Mouse (Mus musculus) ES-Bruce4 (cell line): ENCODE data around the gene Mif. TPM values are rescaled to one million over a fixed set of nuclear protein-coding genes. Genes with fewer than 3 reads are reported as not detected.

Source experiments
- H3K27ac ChIP-seq: 2 replicates; pipeline ENCODE4 v1.5.1; 2012; ENCODE audit warnings: low read length, inconsistent platforms; ENCODE audit not compliant: insufficient read depth
- H3K27me3 ChIP-seq: 2 replicates; pipeline ENCODE4 v1.6.1; 2012; ENCODE audit warnings: mild to moderate bottlenecking, low read length, inconsistent platforms; ENCODE audit not compliant: control insufficient read depth, poor library complexity, insufficient read depth, severe bottlenecking
- H3K36me3 ChIP-seq: 2 replicates; pipeline ENCODE4 v1.6.1; 2012; ENCODE audit warnings: inconsistent platforms, mild to moderate bottlenecking, low read length, moderate library complexity; ENCODE audit not compliant: control insufficient read depth, poor library complexity, insufficient read depth, severe bottlenecking
- H3K4me1 ChIP-seq: one replicate; pipeline ENCODE4 v1.8.1; 2011; ENCODE audit warnings: low read length; ENCODE audit not compliant: control insufficient read depth, insufficient read depth
- H3K4me3 ChIP-seq: 2 replicates; pipeline ENCODE4 v1.5.1; 2011; ENCODE audit warnings: low read depth, mild to moderate bottlenecking, low read length
- H3K9ac ChIP-seq: 2 replicates; pipeline ENCODE4 v1.6.1; 2012; ENCODE audit warnings: low read depth, mild to moderate bottlenecking, inconsistent platforms; ENCODE audit not compliant: poor library complexity, severe bottlenecking
- H3K9me3 ChIP-seq: replicated peaks from 2 replicates; pipeline ENCODE4 v1.6.1; 2012; ENCODE audit warnings: mild to moderate bottlenecking, low read length, inconsistent platforms; ENCODE audit not compliant: control insufficient read depth, poor library complexity, insufficient read depth, severe bottlenecking
- CTCF ChIP-seq: IDR thresholded peaks from one replicate; pipeline ENCODE4 v1.8.1; 2011; ENCODE audit warnings: low read depth, low read length
- EP300 ChIP-seq: IDR thresholded peaks from 2 replicates; pipeline ENCODE4 v1.6.1; 2011; ENCODE audit warnings: low read depth, low read length; ENCODE audit not compliant: insufficient read depth
- POLR2A ChIP-seq: IDR thresholded peaks from one replicate; pipeline ENCODE4 v1.8.1; 2011; ENCODE audit warnings: low read length; ENCODE audit not compliant: insufficient read depth
- polyA plus RNA-seq: library from polyadenylated mRNA; stranded (reverse); fragments of >200 nt; gene quantifications from 2 replicates; pipeline ENCODE4 v1.2.4, GENCODE M21; 2011; ENCODE audit warnings: low read depth; ENCODE audit not compliant: missing spikeins, insufficient read depth, insufficient read length

Mif gene
- polyA plus RNA-seq, 1 experiment = 1,651 TPM

DNA sequence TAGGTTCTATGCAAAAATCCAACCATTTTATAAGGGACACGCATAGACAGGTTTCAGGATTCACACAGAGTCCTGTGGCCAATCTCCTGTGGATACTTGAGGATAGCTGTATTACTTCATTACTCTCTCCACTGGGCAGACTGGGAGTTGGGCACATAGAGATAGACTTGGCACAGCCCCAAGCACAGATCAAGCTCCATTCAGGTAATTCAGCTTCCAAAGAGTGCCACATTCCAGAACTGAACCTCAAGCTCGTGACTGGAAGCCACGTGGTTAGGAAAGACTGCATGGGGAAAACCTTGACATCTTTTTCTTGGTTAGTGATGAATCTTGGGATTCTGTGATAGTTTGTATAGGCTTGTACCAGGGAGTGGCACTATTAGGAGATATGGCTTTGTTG, 18.8 kb upstream of the Mif start:
- Histone ChIP-seq H3K4me3 (no peak overlapping the region), H3K9me3 (no peaks in the 10 kb centered on the region)
- TF ChIP-seq POLR2A (no peak), CTCF (no peak), EP300 (no peak)

DNA sequence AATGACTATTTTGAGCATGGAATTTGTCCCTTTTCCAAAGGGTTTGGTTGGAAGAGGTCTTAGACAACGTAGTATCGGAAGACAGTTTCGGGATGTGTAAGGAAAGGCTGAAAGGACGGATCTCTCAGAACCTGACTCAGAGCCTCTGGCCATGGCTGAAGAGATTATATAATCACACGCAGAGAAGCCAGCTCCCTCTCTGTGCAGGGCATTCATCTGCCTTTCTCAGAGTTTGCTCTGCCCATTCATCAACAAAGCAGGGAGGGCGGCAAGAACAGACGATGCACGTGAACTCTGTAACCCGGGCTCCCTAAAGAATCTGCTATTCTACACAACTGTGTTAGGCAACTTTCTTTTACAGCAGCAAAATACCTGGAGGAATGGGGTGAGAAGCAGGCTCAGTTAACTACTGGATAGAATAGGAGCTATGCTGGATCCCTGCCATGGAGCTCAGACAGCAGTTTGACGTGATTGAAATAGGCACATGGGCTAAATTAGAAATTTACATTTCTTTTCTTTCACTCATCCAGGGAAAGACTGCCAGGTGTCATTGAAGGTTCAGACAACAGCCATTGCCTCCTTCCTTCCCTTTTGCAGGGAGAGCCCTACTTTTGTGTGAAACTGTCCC, 13.6 kb upstream of the Mif start:
- H3K4me1 ChIP-seq = peaks cover 3% of the 10 kb centered on the region
- H3K9ac ChIP-seq = peak overlapping the region; percentile 5
- no peaks in the 10 kb centered on the region for H3K9me3 ChIP-seq
- no peak for TF ChIP-seq EP300
- TF ChIP-seq CTCF = no peak
- TF ChIP-seq POLR2A = no peak
- H3K27ac ChIP-seq = peak overlapping the region; percentile 96
- H3K4me3 ChIP-seq = peak overlapping the region; percentile 17; the same call in 1 of the 2 replicates
- no peaks in the 10 kb centered on the region for H3K27me3 ChIP-seq
- no peaks in the 10 kb centered on the region for H3K36me3 ChIP-seq

More for the DNA sequence above, 18.8 kb upstream of the Mif start:
- H3K27ac ChIP-seq = no peak overlapping the region
- no peaks in the 10 kb centered on the region for H3K36me3 ChIP-seq
- peaks cover 5% of the 10 kb centered on the region for H3K4me1 ChIP-seq
- H3K9ac ChIP-seq = no peak overlapping the region
- H3K27me3 ChIP-seq = no peaks in the 10 kb centered on the region

DNA sequence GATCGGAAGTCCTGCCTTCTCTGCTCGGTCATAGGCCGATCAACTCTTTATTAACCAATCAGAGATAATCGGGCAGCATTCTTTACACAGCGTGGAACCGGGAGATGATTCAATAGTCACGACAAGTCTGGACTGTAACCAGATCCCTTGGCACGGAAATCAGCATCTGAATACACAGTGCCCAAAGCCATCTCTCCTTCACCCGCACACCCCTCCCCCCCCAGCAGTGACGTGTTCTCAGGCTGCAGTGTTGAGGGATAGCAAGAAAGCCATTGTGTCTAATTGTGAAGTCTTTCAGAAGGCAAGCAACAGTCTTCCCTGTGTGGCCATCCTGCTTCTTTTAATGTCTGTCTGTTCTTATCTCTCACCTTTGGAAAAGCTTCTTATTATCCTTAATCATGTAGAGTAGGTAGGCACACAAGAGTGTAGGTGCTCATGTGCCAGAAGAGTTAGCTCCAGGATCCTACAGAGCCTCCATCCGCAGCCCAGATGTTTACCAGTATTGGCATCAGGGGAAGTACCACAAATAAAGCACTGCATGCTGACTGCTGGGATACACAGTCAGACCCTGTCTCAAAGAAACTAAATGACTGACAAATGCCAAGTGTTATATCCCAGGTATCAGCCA, 13.0 kb upstream of the Mif start:
- no peak for TF ChIP-seq POLR2A
- peak; percentile 99 for TF ChIP-seq EP300
- TF ChIP-seq CTCF = no peak
- H3K9ac ChIP-seq = peak overlapping the region; percentile 75
- H3K36me3 ChIP-seq = no peaks in the 10 kb centered on the region
- peak overlapping the region; percentile 38 for H3K4me3 ChIP-seq
- peak overlapping the region; percentile 96 for H3K27ac ChIP-seq
- no peaks in the 10 kb centered on the region for H3K27me3 ChIP-seq
- peaks cover 3% of the 10 kb centered on the region for H3K4me1 ChIP-seq
- no peaks in the 10 kb centered on the region for H3K9me3 ChIP-seq

DNA sequence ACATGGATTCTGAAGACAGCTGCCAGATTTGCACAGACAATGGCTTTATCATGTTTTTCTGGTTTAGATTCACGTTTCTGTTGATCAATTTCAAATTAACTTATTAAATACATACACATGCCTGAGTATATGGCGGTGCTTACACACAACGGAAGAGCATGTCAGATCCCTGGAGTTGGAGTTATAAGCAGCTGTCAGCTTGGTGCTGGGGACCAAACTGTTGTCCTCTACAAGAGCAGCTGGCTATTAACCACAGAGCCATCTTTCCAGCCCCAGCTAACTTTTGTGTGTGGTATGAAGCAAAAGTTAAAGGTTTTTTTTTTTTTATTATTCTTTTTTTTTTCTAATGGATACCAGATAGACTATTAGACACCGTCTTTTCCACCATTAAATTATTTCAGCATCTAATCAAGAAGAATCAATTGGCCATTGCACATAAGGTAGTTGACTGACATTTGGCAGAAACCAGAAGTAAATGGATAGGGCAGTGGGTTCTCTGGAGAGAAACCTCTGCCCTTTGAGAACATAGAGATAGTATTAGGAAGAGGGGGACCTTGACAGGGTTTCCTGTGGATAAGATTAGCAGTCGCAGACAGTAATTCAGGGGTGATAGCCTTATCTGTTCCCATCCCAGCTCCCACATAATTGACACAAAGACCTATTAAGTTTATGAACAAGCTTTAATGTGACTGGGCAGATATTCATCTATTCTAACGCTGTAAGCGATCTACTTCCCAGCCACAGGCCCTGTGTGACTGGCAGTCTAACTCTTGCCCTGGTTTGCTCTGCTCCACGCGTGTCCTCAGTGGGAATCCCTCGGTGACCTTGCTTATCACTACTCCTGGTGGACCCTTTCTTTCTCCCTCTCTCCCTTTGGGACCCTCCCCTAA, 12.2 kb upstream of the Mif start:
- H3K36me3 ChIP-seq = no peaks in the 10 kb centered on the region
- no peaks in the 10 kb centered on the region for H3K9me3 ChIP-seq
- H3K27me3 ChIP-seq = no peaks in the 10 kb centered on the region
- TF ChIP-seq POLR2A = peak; percentile 19
- TF ChIP-seq CTCF = no peak
- H3K4me3 ChIP-seq = peak overlapping the region; percentile 95
- H3K4me1 ChIP-seq = peaks cover 3% of the 10 kb centered on the region
- H3K9ac ChIP-seq = peak overlapping the region; percentile 75
- H3K27ac ChIP-seq = peak overlapping the region; percentile 94

DNA sequence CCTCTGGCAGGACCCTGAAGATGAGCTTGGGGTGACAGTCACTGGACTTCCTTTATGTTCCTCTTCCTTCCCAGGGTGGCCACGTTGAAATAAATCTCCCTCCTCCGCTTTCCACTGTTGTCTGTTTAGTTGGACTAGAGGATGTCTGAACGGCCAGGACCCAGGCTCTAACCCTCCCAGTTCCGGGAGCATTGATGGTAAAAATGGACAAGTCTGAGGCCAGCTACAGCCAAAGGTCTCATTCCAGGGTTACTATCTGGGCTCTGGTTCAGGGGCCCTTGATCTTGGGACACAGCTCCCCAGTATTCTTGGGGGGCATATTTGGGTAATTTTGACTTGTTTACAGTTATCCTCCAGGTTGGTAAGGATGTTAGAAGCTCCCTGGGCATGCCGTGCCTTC, 1.5 kb upstream of the Mif start:
- H3K27ac ChIP-seq = peak overlapping the region; percentile 43; the same call in 1 of the 2 replicates
- peaks cover 26% of the 10 kb centered on the region for H3K36me3 ChIP-seq
- TF ChIP-seq POLR2A = no peak
- TF ChIP-seq CTCF = no peak
- no peak for TF ChIP-seq EP300
- peaks cover 4% of the 10 kb centered on the region for H3K9me3 ChIP-seq
- no peak overlapping the region for H3K4me3 ChIP-seq
- peaks cover 9% of the 10 kb centered on the region for H3K4me1 ChIP-seq
- no peaks in the 10 kb centered on the region for H3K27me3 ChIP-seq
- no peak overlapping the region for H3K9ac ChIP-seq

DNA sequence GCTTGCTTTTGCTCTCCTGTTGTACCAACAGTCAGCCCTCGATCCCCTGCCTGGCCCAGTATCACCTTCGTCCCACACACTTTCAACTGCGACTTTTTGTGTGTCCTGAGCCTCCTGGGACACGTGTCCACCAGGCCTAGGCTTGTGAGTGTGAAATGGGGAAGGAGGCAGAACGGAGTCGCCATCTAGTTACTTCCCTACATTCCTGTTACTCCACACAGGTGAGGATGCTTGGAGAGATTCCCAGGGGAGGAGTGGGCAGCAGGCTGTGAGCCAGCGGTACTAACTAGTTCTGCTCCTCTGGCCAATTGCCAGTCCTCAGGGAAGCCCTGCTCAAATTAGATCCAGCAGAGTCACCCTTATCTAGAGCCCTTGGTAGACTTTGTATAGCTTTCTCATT, 706 bp upstream of the Mif start:
- peak overlapping the region; percentile 8 for H3K4me3 ChIP-seq
- H3K36me3 ChIP-seq = peaks cover 26% of the 10 kb centered on the region
- H3K27me3 ChIP-seq = no peaks in the 10 kb centered on the region
- peak overlapping the region; percentile 19 for H3K27ac ChIP-seq
- peak overlapping the region; percentile 97 for H3K9ac ChIP-seq
- H3K9me3 ChIP-seq = peaks cover 4% of the 10 kb centered on the region
- TF ChIP-seq CTCF (no peak), POLR2A (no peak), EP300 (no peak)
- peaks cover 9% of the 10 kb centered on the region for H3K4me1 ChIP-seq
